Mouse (Mus musculus) gastrocnemius, postnatal 4 days (tissue): ENCODE measurements around the gene Shoc2. TPM values are rescaled to one million over a fixed set of nuclear protein-coding genes. Genes with fewer than 3 reads are reported as not detected.
"Not testable (repeated sequence)": the region's sequence is repeated elsewhere in the genome, so short reads cannot be mapped to it uniquely, and the experiment has no call there.

Experiments used
- DNase-seq, 2 experiments: peaks; one replicate each; pipeline ENCODE4 v3.0.0; 2021 to 2022; ENCODE audit warnings: low spot score in 2 of 2, mixed read lengths in 2 of 2
- long read RNA-seq, 2 experiments: library from polyadenylated mRNA; stranded (forward); transcript quantifications; one replicate each; pipeline ENCODE4 v2.0.0; 2021
- total RNA-seq, 2 experiments: library from RNA; stranded (reverse); gene quantifications; 2 replicates each; pipeline ENCODE4 v1.2.3; 2021

Gene Shoc2
- 10 to 100 TPM; 35.3 to 40.7 TPM for total RNA-seq
- long read RNA-seq, experiment 1, transcript Shoc2-201 (9 exons, 3,965 nt) = major isoform, 7 of 58 reads
- long read RNA-seq, experiment 1, partial matches to known transcripts = 19 of 58 reads
- long read RNA-seq, experiment 1, other reads (novel, unspliced or antisense) = 32 of 58 reads
- long read RNA-seq, experiment 2, transcript Shoc2-201 (9 exons, 3,965 nt) = major isoform, 12 of 58 reads
- long read RNA-seq, experiment 2, partial matches to known transcripts = 13 of 58 reads
- long read RNA-seq, experiment 2, other reads (novel, unspliced or antisense) = 32 of 58 reads

DNA sequence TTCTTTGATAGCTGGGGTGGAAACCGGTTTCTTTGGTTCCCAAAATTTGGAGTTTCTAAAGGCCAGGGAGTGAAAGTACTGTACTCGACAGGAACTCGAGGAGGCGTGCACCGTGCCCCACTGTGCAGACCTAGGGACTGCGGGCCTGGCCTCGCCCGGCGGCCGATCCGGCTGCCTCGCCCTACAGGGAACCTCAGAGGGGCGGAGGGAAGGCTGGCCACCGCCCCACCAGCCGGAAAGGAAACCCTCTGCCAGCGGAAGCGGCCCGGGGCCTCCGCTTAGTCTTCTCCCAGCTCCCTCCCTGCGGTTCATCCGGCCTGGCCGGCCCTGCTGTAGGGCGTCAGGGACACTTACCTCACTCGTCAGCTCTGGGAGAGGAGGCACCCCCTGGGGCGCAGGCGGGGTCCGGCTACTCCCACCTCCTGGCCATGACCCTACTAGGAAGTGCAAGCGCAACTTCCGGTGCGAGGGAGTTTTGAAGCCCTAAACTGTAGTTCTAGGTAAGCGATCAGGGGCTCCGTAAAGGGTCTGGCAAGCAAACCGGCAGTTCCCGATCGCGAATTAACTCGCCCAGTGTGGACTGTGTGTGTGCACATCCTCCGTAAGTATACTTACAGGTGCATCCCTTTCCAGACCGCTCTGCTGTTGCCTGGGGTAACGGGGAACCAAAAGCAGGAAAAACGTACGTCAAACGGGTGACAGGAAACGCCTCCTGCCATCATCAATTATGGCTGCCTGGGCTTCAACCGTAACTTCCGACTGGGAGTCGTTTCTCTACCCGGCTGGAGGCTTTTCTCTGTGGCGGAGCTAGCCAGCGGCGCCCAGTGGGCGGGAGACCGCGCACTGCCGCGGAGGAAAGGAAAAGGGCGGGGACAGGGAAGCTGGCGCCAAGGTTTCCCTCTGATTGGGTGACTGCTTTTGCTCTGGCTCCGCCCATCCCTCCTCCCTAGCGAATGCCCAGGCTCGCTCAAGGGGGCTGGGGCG is at the start of gene Shoc2, which contains the start of gene Bbip1:
Gene Shoc2, plus strand, starts transcription at position 505 of the 984 bp plus-strand sequence.
Gene Bbip1, minus strand, starts transcription at position 826 of the 984 bp plus-strand sequence.
- peak; percentile 93 to 99 for DNase-seq

DNA sequence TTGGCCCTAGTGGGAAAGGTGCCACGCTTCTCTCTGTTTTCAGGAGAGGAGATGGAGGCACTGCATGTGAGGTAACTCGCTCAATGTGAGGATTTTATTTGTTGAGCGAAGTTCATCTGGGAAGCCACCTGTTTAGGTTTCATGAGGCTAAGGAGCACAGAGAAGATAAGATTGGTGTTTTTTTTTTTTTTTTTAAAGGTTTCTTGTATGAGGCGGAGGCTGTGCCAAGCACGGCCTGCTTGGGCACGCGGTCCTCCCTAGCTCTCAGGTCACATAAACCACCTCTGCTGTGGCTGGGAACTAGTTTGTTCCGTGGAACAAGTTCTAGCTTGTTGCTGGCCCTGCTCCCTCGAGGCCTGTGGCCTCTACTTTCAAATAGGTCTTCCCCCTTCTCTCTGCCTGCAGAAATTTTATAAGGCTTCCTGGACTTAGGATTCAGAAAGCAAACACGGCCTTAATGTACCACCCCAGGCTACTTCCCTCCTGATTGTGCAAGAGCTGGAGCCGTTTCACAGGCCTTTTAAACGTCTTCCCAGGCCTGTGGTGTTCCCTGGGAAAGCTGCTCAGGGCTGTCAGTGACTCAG is 49.5 kb upstream of the Shoc2 start:
- no peak for DNase-seq

DNA sequence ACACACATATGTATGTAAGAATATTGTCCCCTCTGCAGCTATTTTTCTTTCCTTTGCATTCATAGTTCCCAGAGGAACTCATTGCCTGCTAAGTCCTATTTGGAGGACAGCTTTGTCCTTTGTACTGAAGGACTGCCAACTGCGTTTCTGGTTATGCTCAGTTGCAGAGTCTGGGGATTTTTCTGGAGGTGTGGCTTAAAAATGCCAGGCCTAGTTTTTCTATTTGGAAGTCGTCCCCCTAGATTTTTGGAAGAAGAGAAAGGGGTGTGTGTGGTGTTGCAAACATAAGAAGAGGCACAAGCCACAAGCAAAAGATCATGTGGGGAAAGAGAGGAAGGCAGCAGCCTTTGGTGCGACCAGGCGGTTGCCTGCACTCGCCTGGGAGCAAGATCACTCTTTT is 46.1 kb upstream of the Shoc2 start:
- no peak for DNase-seq

DNA sequence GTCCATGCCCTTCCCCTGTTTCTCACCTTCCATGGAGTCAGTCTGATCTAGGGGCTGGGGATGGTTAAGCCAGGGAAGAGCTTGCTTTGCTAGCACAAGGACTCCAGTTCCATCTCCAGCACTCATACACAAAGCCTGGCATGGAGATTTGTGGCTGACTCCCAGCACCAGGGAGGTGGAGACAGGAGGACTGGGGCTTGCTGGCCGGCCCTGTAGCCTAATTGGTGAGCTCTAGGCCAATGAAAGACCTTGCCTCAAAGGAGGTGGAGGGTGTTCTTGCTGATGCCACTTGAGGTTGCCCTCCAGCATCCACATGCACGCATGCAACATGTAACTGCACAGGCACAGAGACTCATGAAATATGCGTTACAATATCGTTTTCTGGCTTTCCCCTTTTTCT is 45.6 kb upstream of the Shoc2 start:
- no peak for DNase-seq

DNA sequence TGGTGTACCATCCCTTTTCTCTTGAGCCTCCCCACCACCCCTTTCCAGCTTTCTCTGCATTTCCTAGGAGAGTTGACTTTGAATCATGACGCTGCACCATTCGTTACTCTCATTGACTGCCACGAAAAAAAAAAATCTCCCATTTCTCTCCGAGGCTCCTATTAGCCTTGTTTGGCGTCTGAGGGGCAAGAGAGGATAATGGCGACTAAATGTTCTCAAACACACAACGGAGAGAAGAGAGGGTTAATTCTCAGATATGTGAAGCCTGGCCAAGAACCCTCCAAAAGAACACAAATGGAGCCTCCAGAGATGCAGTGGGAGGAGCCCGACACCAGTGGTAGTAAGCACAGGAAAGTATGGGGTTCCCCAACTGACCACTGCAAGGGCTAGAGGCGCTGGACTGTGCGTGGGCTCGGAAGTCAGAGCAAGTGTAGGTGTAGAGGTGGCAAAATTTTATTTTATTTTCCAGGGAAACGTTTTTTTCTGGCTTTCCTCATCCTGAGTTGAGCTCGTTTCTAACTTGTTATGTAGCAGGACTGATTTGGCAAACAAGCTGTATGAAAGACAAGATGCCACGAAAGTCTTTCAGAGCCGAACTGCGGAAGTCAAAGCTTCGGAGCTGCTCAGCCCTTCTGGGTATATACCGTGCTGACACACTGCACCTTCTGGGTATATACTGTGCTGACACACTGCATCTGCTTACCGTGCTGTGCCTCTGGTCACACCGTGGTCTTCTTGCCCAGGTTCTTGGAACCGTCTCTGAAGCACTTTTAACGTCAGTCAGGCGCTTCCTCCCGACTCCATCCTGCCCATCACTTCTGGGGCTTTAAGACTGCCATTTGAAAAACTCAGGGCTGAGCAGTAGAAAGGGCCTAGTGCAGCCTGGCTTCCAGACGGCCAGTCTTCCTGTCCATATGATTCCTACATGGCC is 44.9 kb upstream of the Shoc2 start:
- DNase-seq = no peak

DNA sequence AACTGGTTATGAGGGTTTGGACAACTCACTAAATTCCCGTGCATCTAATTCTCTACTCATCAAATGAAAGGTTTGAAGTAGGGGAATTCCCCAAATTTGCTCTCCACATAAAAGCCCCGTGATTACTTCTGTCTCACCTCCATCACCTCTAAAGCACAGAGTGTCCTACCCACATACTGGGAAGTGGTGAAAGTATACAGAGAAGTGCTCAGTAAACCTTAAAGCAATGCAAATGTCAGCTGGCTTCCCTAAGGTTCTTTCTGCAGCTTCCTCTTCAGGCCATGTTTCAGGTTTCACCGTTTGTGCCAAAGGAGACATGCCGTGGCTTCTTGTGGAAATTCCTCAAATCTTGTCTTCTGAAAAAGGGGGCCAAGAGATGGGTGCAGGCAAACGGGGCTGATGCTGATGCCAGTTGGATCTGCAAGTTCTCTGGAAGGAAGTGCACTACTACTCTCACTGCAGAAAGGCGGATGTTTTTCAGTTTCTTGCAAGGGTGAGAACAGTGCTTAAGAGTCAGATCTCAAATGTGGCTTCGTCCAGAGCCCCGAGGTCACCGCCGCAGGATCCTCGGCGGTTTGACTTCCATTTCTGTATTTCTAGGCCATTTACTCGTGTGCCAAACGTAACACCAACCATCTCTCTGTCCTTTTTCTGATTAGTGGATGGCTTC is 44.0 kb upstream of the Shoc2 start:
- DNase-seq = no peak

DNA sequence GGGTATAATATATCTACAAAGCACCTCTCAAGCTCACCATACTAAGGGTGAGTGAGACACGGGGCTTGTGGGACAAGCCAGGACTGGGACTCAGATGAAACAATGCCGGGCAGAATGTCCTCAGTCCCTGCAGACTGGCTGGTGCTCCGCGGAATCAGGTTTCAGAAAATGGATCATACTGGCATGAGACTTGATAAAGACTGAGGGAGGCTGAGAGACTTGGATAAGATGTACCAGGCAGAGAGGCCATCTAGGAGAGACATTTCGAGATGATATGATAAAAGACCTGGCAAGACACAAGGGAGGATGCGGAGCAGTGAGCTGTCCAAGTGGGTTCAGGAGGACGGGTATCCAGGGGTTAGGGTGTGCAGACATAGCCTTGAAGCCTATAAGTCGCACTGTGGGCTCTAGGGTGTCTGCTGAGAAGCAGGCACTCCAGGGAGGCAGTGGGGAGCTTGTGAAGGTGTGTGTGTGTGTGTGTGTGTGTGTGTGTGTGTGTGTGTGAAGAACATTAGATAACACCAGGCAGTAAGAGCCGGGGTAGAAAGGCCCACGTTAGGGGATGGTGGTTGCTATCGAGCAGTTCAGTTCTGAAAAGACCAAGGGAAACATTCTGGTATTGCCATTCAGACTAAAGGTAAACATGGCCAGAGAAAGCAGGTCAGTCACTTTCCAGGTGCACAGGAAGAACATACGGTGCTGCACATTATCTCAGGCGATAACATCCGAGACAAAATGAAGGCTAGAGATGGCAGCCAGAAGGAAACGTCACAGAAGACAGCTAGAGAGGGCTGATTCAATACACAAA is 42.0 kb upstream of the Shoc2 start:
- DNase-seq = no peak

DNA sequence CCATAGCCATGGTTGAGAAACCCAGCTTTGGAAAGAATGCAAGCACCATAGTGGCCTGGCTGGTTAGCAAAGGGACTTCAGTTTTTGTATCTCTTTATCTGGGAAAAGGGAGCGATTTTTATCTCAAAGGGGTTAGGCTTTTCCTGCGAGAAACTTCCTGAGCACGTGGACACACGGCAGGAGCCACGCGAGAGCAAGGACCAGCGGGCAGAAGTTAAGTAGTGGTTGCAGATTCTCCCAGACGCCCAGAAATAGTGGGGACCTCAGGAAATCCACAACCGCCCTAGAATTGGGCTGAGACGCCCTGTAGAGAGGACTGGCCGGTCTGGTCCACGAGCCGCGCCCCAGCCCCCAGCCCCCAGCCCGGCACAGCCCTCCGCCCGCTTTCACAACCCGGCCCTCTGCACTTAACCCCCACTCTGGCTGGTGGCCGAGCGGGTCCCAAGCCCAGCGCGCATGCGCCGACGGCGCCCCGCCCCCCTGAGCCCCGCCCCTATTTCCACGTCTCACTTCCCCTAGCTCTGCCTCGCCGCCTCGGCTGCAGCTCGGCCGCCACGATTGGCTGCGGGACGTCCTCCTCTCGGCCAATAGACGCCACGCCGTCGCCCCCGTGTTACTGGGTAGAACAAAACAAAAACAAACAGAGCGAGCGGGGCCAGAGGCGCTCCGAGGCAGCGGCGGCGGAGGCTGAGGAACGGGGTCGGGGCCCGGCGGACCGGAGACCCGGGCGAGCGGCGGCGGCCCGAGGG is 41.2 kb upstream of the Shoc2 start:
- peak; percentile 94 to 95 for DNase-seq

DNA sequence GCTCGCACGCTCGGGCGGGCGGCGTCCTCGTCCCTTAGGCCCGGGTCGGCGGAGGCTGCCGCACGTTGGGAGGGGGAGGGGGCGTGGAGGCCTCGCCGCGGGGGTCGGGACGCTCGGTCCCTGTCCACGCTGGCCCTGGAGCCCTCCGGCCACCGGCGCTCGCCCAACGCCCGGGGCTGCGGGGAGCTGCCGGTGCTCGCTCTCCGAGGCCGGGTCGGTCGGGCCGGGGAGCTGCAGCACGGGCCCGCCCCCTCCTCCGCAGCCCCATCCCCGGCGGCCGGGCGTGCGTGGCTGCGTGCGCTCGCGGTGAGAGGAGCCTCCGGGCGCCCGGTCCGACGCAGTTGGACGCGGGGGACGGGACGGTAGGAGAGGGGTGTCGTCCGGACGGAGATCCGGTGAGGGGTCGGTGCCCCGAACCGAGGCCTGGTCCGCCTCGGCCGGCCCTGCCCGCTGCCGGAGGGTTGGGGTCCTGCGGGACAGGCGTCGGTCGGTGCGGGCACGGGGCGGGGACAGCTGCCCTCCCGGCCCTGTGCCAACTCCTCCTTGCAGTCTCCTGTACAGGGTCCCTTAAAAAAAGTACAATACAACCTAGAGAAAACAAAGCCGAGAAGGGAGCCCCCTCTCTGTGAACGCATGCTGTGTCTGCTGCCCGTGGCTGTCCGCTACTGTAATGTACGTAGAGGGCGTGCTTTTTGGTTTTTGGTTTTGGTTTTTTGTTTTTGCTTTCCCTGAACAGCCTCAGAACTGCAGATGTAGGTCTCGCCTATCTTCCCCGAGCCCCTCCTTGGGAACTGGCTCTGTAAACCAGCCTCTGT is 40.4 kb upstream of the Shoc2 start:
- peak; percentile 37 to 64 for DNase-seq

DNA sequence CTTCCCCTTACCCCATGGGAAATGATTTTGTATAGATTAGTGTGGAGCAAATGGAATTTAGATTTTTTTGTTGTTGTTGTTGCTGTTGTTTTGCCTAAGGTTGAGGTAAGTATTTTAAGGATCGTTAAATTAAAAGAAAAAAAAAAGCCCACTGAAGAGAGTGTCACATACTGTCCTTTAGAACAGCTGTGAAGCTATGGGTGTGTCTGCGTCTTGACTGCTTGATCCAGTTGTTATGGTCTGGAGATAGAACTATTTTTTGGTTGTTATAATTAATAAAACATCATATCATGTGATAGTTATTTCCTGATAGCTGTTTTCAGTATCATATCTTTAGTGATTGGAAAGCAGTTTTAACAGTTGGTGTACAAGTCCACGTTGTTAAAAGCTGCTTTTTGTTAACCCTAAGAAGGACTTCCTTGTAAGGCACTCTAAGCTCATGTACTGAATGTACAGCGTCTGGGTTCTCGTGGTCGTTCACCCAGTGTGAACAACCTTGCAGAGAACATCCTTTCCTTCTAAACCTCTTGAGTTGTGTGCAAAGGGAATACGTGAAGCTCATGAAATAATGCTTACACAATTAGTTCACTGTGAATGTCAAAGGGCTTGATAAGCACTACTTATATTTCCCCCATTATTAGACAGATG is 39.1 kb upstream of the Shoc2 start:
- DNase-seq = no peak

DNA sequence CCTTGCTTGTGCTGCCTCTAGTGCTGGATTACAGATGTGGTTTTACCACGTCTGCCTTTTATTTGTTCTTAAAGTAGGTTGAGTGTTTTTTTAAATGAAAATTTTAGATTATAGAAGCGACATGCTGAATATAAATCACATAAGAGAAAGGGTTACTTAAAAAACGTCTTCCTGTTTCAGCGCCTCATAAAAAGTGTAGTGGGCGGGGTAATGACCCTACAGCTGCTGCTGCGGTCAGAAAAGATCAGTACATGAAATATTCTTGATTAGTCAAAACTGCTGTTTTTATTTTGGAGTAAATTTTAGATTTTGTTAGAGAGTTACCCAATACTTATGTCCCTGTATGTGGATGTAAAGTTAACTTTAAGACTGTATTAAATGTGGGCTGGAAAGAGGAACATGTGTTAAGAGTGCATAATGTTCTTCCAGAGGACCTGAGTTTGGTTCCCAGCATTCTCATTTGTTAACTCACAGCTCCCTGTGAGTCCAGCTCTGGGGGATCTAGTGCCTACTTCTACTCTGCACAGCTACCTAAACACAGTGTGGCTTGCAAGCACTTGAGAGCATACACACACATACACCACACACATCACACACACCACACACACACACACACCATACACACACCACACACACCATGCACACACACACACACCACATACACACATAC is 37.9 kb upstream of the Shoc2 start:
- DNase-seq = no peak

DNA sequence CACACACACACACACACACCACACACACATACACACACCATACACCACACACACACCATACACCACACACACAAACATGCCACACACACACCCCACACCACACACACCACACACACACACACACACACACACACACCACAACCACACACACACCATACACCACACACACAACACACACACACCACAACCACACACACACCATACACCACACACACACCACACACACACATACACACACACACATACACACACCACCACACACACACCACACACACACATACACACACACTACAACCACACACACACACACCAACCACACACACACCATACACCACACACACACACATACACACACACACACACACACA is 37.4 kb upstream of the Shoc2 start:
- DNase-seq = not testable (repeated sequence)

DNA sequence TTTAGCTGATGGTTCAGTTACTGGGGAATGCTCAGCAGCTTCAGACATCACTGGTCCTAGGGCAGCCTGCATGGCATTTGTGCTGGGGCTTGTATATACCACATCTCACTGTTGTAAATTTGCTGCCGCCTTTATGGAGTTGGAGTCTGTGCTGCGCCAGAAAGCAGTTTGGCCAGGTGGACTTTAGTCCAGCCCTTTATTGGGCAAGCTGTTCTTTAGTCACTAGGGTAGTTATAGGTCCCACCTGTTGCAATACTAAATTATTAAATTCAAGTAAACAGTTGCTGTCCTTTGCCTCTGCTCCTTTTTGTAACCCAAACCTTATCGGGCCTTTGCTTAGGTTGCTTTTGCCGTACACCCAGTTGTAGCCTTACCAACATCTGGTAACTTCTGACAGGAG is 29.2 kb upstream of the Shoc2 start:
- DNase-seq = no peak

DNA sequence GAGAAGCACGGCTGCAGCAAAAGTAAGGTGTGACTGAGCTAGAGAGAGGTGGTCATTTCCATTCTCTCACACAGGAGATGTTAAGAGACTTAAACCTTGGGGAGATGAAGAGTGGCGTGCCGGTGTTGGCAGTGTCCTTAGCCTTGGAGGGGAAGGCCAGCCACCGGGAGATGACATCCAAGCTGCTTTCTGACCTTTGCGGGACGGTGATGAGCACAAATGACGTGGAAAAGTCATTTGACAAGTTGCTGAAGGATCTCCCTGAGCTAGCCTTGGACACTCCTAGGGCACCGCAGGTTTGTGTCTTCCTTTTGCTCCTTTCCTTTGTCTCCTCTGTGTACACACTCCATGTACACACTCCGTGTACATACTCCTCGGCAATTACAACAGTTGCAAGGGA is 24.6 kb upstream of the Shoc2 start:
- no peak for DNase-seq

DNA sequence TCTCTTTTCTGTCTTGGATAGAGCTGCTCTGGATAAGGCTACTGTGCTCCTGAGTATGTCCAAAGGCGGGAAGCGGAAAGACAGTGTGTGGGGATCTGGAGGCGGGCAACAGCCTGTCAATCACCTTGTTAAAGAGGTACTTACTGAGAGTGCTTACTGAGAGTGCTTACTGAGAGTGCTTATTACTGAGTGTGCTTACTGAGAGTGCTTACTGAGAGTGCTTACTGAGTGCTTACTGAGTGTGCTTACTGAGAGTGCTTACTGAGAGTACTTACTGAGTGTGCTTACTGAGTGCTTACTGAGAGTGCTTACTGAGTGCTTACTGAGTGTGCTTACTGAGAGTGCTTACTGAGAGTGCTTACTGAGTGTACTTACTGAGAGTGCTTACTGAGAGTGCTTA is 22.1 kb upstream of the Shoc2 start:
- not testable (repeated sequence) for DNase-seq

DNA sequence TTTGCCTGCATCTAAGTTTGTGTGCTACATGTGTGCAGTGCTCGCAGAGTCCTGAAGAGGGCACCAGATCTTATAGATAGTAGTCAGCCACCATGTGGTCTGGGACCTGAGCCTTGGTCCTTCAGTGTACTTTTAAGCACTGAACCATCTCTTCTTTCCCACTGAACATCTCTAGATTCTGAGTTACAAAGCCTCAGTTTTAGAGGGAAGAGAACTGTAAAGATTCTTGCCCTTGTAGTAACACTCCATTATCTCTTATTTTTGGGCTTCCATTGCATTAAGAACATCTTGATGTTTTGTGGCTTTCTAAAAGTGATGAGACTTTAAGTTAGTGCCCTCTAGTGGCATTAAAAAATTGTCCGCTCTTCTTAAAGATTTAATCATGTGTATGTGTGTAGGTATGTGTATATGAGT is 18.8 kb upstream of the Shoc2 start:
- DNase-seq = peak in 1 of 2 experiments; percentile 26

DNA sequence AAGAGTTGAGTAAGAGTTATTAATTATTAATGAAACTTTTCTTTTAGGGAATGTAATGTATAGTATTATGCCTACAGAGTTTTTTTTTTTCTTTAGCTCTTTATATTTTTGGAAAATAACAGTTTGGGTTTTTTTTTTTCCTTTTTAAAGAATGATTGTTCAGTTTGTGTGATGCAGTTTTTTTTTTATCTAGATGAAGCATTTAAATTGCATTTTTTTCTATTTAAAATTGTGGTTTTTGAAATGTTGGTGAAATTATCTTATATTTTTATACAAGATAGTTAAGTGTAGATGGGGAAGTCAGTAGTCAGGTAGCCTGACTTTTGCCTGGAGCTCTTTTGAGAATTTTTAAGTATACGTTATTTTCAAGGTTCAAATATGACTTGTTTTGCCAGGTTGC is 17.4 kb upstream of the Shoc2 start:
- no peak for DNase-seq
